Mouse (Mus musculus) G1E-ER4 (cell line): ENCODE results near the gene Spag9. TPM values are rescaled to one million over a fixed set of nuclear protein-coding genes. Genes with fewer than 3 reads are reported as not detected.

ENCODE experiments used
- GATA1 ChIP-seq: IDR thresholded peaks from one replicate; pipeline ENCODE4 v1.8.0; 2012; ENCODE audit warnings: low read length, inconsistent platforms
- polyA plus RNA-seq: library from polyadenylated mRNA; stranded (reverse); fragments of >175 nt; gene quantifications from 2 replicates; pipeline ENCODE4 v1.2.3, GENCODE M21; 2012

Gene Spag9
- polyA plus RNA-seq, 1 experiment = 11.2 TPM

GRCm38 (mm10) chr11:94003346-94003745 lies 7.5 kb downstream of the Spag9 start:
- TF ChIP-seq GATA1 = no peak

DNA sequence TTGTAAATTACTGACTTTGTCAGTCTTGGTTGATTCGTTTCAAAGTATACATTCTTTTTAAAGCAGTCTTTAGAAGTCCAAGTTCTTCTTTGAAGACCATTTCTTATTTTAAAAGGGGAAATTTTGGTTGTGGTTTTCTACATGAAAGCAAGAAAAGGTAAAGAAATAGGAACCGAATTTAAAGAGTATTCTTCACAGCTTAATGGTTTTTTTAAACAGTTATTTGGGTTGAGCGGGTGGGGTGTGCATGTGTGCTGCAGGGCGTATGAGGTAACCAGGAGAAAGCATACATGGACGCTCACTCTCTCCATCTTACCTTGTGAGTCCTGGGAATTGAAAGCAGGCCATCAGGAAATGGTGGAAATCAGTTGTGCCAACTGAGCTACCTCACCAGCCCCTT lies 23.2 kb downstream of the Spag9 start:
- no peak for TF ChIP-seq GATA1

DNA sequence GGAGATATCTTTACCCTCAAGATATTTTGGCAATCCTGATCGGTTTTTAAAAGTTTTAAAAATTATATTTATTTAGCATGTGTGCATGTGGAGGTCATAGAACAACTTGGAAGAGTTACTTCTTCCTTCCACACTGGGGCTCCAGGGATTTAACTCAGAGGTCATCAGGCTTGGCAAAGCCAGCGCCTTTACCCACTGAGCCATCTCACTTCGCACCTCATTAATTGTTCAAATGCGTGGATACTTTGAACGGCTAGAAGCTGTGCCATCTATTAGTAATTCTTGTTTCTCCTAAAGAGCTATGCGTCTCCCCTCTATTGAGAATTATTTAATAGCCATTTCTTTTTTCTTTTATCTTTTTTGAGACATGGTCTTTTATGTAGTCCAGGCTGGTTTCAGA lies 24.5 kb downstream of the Spag9 start:
- no peak for TF ChIP-seq GATA1

DNA sequence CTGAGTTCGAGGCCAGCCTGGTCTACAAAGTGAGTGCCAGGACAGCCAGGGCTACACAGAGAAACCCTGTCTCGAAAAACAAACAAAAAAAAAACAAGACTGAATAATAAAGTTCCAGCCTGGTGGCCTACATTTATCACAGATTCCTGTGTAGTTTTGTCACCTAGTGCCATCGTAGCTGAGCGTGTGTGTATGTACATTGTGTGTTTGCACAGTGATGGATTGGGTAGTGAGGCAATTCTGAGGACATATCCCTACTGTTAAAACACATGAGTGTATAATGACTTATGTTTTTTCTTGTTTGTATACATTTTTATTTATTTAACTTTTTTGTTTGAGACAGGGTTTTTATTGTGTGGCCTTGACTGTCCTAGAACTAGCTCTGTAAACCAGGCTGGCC lies 30.4 kb downstream of the Spag9 start:
- no peak for TF ChIP-seq GATA1

DNA sequence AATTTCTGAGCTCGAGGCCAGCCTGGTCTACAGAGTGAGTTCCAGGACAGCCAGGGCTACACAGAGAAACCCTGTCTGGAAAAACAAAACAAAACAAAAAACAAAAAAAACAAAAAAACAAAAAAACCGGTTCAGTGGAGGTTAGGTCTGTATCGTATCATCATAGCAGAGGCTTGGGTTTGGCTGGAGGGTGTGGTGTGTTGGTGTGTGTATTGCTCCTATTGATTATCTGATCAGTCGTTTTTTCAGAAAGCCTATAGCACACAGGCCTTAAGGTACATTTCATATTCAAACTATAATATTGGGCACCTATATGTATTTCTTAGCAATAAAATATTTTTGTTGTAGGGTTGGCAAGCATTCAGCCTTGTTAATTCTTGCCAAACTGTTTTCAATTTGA lies 36.2 kb downstream of the Spag9 start:
- TF ChIP-seq GATA1 = no peak

GRCm38 (mm10) chr11:94032971-94033370 lies 37.1 kb downstream of the Spag9 start:
- TF ChIP-seq GATA1 = no peak

GRCm38 (mm10) chr11:94035974-94036373 lies 40.1 kb downstream of the Spag9 start:
- no peak for TF ChIP-seq GATA1

DNA sequence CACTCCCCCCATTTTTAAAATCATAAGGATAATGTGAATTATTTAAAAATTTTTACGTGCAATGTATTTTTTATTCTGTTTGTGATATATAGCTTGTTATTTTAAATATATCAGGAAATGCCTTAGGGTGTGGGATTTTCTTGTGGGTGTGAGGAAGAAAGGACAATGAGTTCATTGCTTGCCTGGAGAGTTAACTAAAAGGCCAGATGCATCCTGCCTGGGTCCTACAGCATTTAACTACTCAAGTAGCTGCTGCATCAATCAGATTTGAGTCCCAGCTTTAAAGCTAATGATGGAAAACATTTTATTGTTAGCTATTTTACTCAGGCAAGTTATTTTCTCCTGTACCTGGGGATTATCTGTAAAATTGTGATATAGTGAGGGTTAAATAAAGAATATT lies 45.6 kb downstream of the Spag9 start:
- no peak for TF ChIP-seq GATA1

GRCm38 (mm10) chr11:94043998-94044985 lies 48.4 kb downstream of the Spag9 start:
- TF ChIP-seq GATA1 = no peak

GRCm38 (mm10) chr11:94045016-94045415 lies 49.1 kb downstream of the Spag9 start:
- no peak for TF ChIP-seq GATA1

DNA sequence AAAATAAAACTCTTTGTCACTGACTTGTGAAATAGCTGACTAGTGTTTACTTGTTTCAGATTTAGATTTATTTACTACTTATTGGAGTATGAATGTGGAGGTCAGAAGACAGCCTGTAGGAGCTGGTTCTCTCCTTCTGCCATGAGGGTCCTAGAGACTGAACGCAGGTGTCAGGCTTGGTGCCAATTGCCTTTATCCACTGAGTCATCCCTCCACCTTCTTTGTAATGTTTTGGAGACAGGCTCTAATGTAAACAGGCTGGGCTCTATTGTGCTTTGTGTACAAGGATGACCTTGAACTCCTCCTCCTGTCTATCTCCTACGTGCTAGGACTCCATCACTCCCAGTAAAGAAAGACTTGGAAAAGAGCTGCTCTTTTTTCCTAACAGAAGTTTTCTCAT lies 51.4 kb downstream of the Spag9 start:
- TF ChIP-seq GATA1 = no peak

- TF ChIP-seq GATA1 = no peak
Observed at GRCm38 (mm10) chr11:94054176-94054575, 58.3 kb downstream of the Spag9 start.

- no peak for TF ChIP-seq GATA1
Observed at GRCm38 (mm10) chr11:94054901-94055300, 59.0 kb downstream of the Spag9 start.

DNA sequence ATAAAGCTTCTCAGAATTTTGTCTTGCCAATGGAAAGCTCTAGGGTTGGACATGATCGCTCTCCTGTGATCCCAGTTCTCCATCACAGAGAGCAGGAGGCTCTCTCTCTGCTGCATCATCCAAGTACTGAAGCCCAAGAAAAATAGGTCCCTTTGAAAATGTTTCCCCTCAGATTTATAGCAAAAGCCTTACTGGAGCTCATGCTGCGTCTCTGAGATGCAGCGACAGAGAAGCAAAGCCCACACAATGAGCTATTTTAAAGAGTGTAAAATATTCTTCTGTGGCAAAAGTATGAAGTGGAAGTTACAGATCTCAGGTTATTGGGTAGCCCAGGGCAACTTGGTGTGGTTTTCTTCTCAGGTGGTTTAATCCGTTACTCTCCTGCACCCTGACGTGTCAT lies 68.0 kb downstream of the Spag9 start:
- TF ChIP-seq GATA1 = no peak

GRCm38 (mm10) chr11:94070455-94070854 lies 74.6 kb downstream of the Spag9 start:
- TF ChIP-seq GATA1 = no peak

DNA sequence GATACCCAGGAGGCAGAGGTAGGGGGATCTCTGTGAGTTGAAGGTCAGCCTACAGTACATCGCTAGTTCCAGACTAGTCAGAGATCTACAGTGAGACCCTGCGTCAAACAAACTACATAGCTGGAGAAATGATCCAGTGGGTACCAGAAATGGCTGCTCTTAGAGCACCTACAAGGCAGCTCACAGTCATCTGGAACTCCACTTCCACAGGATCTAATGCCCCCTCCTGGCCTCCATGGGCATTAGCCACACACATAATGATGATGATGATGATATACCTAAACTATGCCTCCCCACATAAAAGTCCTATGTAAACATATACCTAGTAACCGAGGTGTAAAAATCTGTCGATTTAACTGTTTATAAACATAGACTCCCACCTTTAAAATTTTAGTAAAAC lies 77.4 kb downstream of the Spag9 start:
- no peak for TF ChIP-seq GATA1

- TF ChIP-seq GATA1 = no peak
Observed at GRCm38 (mm10) chr11:94090496-94090895, 94.6 kb downstream of the Spag9 start.
